Mouse (Mus musculus) forebrain, embryonic 15.5 days (tissue): Measurements from ENCODE around the gene 1700069L16Rik. TPM values are rescaled to one million over a fixed set of nuclear protein-coding genes. Genes with fewer than 3 reads are reported as not detected.
A peak's percentile ranks its signal among the peaks of the same experiment; 100 is the strongest.

Experiments used
- ATAC-seq: fragments of 200-750 bp; cut with Nextera tagmentation; replicated peaks from 2 replicates; pipeline ENCODE4 v1.8.0; 2017; ENCODE audit warnings: mild to moderate bottlenecking, moderate TSS enrichment, moderate library complexity
- H3K27ac ChIP-seq: fragments of 300-500 bp; sonication (generic); replicated peaks from 2 replicates; pipeline ENCODE4 v1.5.1; 2015; ENCODE audit warnings: mild to moderate bottlenecking, inconsistent platforms
- H3K27me3 ChIP-seq: fragments of 300-500 bp; sonication (generic); 2 replicates; pipeline ENCODE4 v1.6.1; 2015; ENCODE audit warnings: inconsistent platforms
- H3K36me3 ChIP-seq: fragments of 300-500 bp; sonication (generic); 2 replicates; pipeline ENCODE4 v1.6.1; 2015; ENCODE audit warnings: mild to moderate bottlenecking, inconsistent platforms
- H3K4me1 ChIP-seq: fragments of 300-500 bp; sonication (generic); 2 replicates; pipeline ENCODE4 v1.6.1; 2015; ENCODE audit warnings: inconsistent platforms
- H3K4me2 ChIP-seq: fragments of 300-500 bp; sonication (generic); replicated peaks from 2 replicates; pipeline ENCODE4 v1.6.1; 2015; ENCODE audit warnings: mild to moderate bottlenecking, inconsistent platforms
- H3K4me3 ChIP-seq: fragments of 300-500 bp; sonication (generic); 2 replicates; pipeline ENCODE4 v1.5.1; 2015; ENCODE audit warnings: mild to moderate bottlenecking, inconsistent platforms
- H3K9ac ChIP-seq: fragments of 300-500 bp; sonication (generic); replicated peaks from 2 replicates; pipeline ENCODE4 v1.6.1; 2015; ENCODE audit warnings: mild to moderate bottlenecking, inconsistent platforms
- H3K9me3 ChIP-seq: fragments of 300-500 bp; sonication (generic); 2 replicates; pipeline ENCODE4 v1.6.1; 2016; ENCODE audit warnings: inconsistent platforms
- WGBS: fragments of 180-500 bp; shearing (Covaris S2); methylation state at CpG from one replicate; pipeline ENCODE4 v1.1.7; 2015; ENCODE audit warnings: mixed read lengths; 5-methylcytosine and 5-hydroxymethylcytosine counted together
- polyA plus RNA-seq: library from polyadenylated mRNA; unstranded; fragments of >200 nt; fragmentation: Nextera tagmentation; extraction: Ambion mirVana; gene quantifications from 2 replicates; pipeline ENCODE4 v1.2.1, GENCODE M21; 2015

The 1700069L16Rik gene
- not detected in 2 replicates for polyA plus RNA-seq

DNA sequence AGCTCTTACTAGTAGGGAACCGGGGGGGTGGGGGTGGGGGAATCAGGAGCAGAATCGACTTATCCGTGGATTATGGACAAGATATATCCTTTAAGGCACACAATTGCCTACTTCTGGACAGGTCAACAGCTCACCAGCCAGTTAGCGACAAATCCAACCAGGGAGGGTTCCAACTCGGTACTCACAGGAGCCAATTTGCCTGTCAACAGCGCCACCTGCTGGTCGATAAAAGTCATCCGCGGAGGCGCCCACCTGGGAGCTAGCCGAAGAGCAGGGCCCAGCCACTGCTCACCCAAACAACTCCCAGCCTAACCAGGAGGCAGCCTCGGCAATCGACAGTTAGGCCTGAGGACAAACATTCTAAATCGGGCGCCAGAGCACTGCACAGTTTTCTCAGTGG lies at the start of gene 1700069L16Rik:
TSS of gene 1700069L16Rik (minus strand) at position 327 of the 400 bp plus-strand sequence.
- Histone ChIP-seq H3K36me3 (no peaks in the 10 kb centered on the region), H3K4me1 (peaks cover 14% of the 10 kb centered on the region), H3K4me3 (no peak within 1 kb of the TSS), H3K9ac (no peak within 1 kb of the TSS), H3K27ac (no peak within 1 kb of the TSS), H3K27me3 (no peaks in the 10 kb centered on the region), H3K9me3 (no peaks in the 10 kb centered on the region), H3K4me2 (no peak within 1 kb of the TSS)
- 2% methylated on average over 15 of the region's 15 CpGs for WGBS
- ATAC-seq = peak; percentile 81

DNA sequence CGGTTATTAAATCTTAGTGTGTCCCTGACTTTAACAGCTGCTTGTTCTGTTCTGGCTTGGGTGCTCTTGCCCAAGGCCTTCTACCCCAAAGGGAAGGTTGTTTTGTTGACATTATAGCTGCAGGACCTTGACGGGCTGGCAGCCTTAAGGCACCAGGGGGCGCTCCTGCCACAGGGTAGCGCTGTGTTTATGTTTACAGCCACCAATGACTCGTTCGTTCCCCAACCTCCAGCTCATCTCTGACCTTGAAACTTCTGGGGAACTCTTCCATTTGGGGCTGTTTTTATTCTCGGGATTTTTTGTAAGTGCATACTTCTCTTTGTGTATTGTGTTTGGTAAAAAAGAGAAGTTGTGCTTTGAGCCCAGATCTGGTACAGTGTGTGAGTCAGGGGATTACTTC lies 49.1 kb upstream of the 1700069L16Rik start:
- Histone ChIP-seq H3K27me3 (no peaks in the 10 kb centered on the region), H3K4me2 (peak overlapping the region; percentile 97), H3K9me3 (no peaks in the 10 kb centered on the region), H3K4me1 (peaks cover 33% of the 10 kb centered on the region), H3K9ac (0 out of 2 replicates have a peak overlapping the region, but pooled peaks have one; percentile 91), H3K4me3 (peak overlapping the region; percentile 84), H3K36me3 (peaks cover 38% of the 10 kb centered on the region), H3K27ac (no peak overlapping the region)
- ATAC-seq = no peak
- WGBS = 1% methylated on average over 7 of the region's 7 CpGs

DNA sequence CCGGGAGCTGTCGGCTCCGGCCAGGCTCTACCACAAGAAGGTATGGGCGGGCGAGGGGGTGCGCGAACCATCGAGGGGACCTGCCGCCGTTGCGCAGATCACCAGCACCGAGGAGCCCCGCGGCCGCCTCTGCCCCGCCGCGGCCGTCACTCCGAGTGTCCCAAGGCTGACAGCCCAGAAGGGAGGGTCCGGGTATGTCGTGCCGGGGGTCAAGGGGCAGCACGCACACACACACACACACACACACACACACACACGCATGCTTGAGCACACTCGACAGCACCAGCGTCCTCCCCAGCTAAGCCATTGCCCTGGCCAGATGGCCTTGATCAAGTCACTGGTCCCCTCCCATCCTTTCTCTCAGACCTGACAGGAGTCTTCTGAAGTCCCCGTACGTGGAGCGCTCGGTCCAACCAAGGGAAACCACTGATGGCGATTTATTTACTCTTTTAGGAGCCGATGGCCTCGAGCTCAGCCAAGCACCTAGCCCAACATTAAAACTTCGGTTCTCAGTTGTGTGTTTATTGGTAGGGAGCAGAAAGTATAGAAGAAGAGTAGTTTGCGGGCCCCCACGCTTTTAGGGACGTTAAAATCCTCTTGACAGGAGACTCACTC lies 48.4 kb upstream of the 1700069L16Rik start:
- Histone ChIP-seq H3K27me3 (no peaks in the 10 kb centered on the region), H3K4me3 (peak overlapping the region; percentile 84), H3K36me3 (peaks cover 35% of the 10 kb centered on the region), H3K9ac (peak overlapping the region; percentile 91), H3K4me1 (peaks cover 33% of the 10 kb centered on the region), H3K27ac (peak overlapping the region; percentile 99), H3K4me2 (peak overlapping the region; percentile 97), H3K9me3 (no peaks in the 10 kb centered on the region)
- ATAC-seq = no peak; the same call in 1 of the 2 replicates
- 2% methylated on average over 38 of the region's 38 CpGs for WGBS

DNA sequence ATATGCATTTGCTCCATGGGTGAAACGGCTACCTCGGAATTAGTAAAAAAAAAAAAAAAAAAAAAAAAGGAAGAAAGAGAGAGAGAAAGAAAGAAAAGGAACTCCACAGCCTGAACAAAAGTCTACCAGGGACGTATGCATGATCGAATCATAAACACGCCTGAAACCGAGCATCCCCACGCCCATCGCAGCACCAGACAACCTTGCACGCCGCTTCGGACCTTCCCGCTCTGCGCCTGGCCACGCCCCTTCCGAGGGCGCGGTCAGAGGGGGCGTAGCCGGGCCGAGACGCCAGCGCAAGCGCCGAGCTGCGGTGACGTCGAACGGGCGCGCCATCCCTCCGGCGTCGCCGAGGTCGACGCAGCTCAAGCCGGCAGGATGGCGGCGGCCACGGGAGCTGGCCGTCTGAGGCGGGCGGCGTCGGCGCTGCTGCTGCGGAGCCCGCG lies 47.9 kb upstream of the 1700069L16Rik start, which contains the start of the genes Sart3 and Iscu:
TSS of gene Sart3 (minus strand) at position 61 of the 446 bp plus-strand sequence.
TSS of gene Iscu (plus strand) at position 299 of the 446 bp plus-strand sequence.
- H3K27ac ChIP-seq = peak within 1 kb of the TSS; percentile 99
- peaks cover 33% of the 10 kb centered on the region for H3K4me1 ChIP-seq
- peak within 1 kb of the TSS; percentile 84 for H3K4me3 ChIP-seq
- H3K9me3 ChIP-seq = no peaks in the 10 kb centered on the region
- ATAC-seq = peak; percentile 90
- H3K36me3 ChIP-seq = peaks cover 34% of the 10 kb centered on the region
- peak within 1 kb of the TSS; percentile 91 for H3K9ac ChIP-seq
- 0% methylated on average over 49 of the region's 49 CpGs for WGBS
- H3K27me3 ChIP-seq = no peaks in the 10 kb centered on the region
- peak within 1 kb of the TSS; percentile 97 for H3K4me2 ChIP-seq

DNA sequence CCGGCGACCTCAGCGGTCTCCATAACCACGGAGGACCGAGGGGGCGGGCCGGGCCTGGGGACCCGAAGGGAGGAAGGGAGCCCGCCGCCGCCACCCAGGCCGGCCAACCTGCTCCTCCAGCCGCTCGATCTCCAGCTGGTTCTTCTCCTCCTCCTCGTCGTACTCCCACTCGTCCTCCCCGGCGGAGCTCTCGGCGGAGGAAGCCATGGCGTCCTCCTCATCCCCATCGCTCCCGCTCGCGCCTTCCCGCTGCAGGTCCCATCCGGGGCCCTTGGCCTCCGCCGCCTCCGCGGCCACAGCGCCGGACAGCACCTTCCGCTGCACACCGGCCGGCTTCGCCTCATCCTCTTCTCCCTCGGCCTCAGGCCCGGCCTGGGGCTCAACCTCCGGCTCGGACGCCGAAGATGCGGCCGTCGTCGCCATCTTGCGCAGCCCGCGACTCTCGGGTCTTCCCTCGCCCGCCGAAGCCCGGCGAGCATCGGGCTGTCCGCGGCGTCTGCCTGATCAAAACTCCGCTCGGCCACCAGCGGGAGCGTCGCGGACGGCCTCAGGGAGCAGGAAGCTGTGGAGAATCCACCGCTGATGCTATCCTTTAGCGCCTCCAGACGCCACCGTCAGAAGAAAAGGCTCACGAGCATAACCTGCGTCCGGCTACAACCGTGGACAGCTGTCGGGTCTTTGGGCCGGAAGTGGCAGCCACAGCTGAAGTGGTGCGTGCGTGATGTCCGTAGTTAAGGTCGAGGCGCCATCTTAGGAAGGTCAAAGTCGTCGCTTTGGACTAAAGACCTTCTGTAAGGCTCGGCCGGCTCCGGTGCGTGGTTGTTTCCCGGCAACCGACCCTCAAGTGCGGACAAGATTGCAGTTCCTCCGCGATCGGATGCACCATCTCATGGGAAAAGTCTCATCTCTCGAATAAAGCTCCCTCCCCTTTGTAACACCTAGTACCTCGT lies 46.9 kb upstream of the 1700069L16Rik start:
- ATAC-seq = peak; percentile 79
- Histone ChIP-seq H3K4me3 (peak overlapping the region; percentile 84), H3K27me3 (no peaks in the 10 kb centered on the region), H3K9me3 (no peaks in the 10 kb centered on the region), H3K4me1 (peaks cover 33% of the 10 kb centered on the region), H3K4me2 (peak overlapping the region; percentile 97), H3K36me3 (peaks cover 28% of the 10 kb centered on the region), H3K27ac (peak overlapping the region; percentile 99), H3K9ac (peak overlapping the region; percentile 91)
- under 1% methylated on average over 95 of the region's 97 CpGs for WGBS

DNA sequence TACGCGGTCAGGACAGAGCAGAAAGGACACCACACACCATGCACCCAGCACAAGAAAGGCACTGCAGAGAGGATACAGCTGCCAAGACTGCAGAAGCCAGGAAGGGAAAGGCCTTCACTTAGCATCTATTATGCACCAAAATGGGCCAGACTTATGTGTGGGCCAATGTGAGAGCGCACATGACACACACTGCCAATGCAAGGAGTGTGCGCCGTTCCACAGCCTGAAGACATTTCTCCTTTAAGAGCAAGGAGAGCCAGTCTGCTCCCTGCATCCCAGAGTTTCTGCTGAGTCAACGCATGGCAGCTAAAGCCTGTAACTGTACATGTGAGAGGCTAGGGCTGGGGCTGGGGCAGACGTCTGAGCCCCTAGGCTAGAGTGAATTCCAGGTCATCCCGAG lies 44.2 kb upstream of the 1700069L16Rik start:
- Histone ChIP-seq H3K27me3 (no peaks in the 10 kb centered on the region), H3K4me2 (no peak overlapping the region), H3K4me1 (peaks cover 31% of the 10 kb centered on the region), H3K9me3 (no peaks in the 10 kb centered on the region), H3K27ac (no peak overlapping the region), H3K36me3 (peaks cover 7% of the 10 kb centered on the region; the same call in 1 of the 2 replicates), H3K9ac (no peak overlapping the region), H3K4me3 (no peak overlapping the region)
- ATAC-seq = no peak
- 94% methylated on average over 8 of the region's 8 CpGs for WGBS

DNA sequence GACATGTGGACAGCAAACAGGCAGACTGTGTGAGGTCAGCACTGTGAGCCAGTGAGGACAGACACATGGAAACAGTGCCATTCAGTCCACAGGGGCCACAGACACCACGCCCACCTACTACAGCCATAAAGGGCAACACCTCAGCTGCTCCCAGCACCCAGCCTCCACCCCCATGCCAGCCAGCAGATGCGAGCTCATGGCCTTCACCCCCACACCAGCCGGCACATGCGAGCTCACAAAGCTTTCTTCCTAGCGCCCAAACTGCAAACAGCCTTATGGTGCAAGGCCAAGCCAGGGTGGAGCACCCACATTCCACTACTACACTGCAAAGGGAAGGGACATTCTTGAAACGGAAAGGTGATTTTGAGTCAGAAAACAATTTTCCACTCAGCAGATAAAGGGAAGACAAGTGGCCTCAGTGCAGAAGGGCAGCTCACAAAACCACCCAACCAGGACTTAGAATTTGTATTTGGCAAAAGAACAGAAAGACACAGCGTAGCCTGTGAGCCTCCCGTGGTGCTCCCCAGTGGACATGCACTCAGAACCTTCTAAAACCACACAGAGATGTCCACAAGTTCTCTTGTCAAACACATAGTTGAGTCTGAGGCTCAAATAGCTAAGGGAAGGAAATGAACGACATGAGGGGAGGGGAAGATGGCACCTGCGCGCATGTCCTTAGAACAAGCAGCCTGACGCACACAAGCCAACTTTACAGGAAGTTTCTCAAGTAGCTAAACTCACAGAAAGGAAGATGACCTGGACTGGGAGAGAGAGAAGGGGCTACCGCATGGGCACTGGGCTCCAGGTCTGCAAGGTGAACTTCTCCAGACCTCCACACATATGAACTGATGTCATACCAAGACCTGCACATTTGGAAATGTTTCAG lies 41.3 kb upstream of the 1700069L16Rik start:
- Histone ChIP-seq H3K4me1 (peaks cover 21% of the 10 kb centered on the region), H3K36me3 (peaks cover 33% of the 10 kb centered on the region), H3K9me3 (no peaks in the 10 kb centered on the region), H3K4me3 (no peak overlapping the region), H3K4me2 (no peak overlapping the region), H3K27ac (no peak overlapping the region), H3K27me3 (no peaks in the 10 kb centered on the region), H3K9ac (no peak overlapping the region)
- 92% methylated on average over 13 of the region's 13 CpGs for WGBS
- no peak for ATAC-seq

DNA sequence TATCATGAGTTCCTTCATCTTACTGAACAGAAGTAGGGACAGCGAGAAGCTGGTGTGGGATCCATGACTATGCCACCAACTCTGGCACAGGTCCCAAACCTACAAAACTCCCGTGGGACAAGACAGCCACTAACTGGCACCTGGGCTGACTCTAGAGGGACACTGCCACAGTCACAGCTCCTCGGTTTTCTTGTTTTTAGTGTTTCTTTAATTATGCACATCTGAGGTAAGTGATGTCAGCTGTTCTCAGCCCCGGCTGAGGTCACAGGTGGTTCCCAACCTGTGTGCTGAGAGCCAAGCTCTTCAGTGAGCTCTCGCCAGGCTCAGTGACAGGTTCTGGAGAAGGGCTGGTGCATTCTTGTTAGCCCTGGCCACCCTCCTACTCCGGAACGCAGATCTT lies 39.9 kb upstream of the 1700069L16Rik start:
- ATAC-seq = no peak
- Histone ChIP-seq H3K36me3 (peaks cover 43% of the 10 kb centered on the region), H3K4me1 (peaks cover 8% of the 10 kb centered on the region), H3K27ac (no peak overlapping the region), H3K27me3 (no peaks in the 10 kb centered on the region), H3K9me3 (no peaks in the 10 kb centered on the region), H3K4me2 (no peak overlapping the region), H3K9ac (no peak overlapping the region), H3K4me3 (no peak overlapping the region)
- WGBS = 94% methylated on average over 7 of the region's 7 CpGs

DNA sequence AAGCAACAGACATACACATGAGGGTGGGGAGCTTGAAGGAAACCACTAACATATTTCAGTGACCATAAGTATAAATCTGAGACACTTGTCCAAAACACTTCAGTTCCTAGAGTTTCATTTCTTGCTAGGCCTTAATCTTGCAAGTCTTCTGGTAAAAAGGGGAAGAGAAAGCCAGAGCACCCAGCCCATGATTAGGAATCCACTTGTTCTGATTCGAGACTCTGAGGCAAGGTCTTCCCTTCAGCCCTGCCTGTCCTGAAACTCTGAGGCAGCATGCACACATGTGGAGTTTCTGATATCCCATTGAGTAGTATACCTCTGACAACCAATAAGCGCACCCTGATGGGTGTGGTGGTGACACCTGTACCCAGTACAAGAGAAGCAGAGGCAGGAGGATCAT lies 37.0 kb upstream of the 1700069L16Rik start:
- Histone ChIP-seq H3K9me3 (no peaks in the 10 kb centered on the region), H3K36me3 (peaks cover 66% of the 10 kb centered on the region), H3K4me2 (no peak overlapping the region), H3K4me3 (no peak overlapping the region), H3K27me3 (no peaks in the 10 kb centered on the region), H3K9ac (no peak overlapping the region), H3K4me1 (no peaks in the 10 kb centered on the region), H3K27ac (no peak overlapping the region)
- WGBS = 95% methylated on average over 2 of the region's 2 CpGs
- no peak for ATAC-seq

DNA sequence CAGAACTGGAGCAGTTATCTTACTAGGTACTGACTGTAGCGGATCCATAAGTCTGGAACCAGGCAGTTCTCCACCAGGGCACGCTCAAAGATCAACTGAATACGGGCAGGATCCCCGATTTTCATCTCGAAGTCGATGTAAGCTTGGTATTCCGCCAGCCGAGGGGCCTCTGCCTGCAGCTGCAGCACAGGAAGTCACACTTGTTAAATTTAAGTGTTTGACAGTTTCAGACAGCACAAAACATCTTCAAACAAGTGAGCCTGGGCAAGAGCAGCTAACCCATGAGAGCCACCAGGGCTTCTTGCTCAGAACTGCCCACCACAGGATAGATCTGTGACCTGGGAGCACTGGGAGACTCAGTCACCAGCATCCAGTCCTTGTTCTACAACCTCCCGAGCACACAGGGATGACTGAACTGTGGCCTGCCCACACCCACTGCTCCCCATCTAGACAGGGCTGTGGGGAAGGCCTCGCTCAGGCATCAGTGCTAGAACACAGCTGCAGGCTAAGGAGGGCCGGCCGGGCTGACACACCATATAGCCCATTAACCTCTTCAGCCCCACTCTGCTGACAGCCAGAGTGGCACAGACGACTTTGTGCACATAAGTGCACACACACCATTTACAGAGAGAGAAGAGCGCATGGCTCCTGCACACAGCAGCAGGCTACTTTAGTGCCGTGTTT lies 30.9 kb upstream of the 1700069L16Rik start:
- Histone ChIP-seq H3K9ac (no peak overlapping the region), H3K36me3 (peaks cover 93% of the 10 kb centered on the region), H3K4me3 (no peak overlapping the region), H3K9me3 (no peaks in the 10 kb centered on the region), H3K4me1 (no peaks in the 10 kb centered on the region), H3K4me2 (no peak overlapping the region), H3K27ac (no peak overlapping the region), H3K27me3 (no peaks in the 10 kb centered on the region)
- WGBS = 92% methylated on average over 15 of the region's 15 CpGs
- no peak for ATAC-seq
